Mouse (Mus musculus) forebrain, embryonic 11.5 days (tissue): ENCODE measurements around the gene Mcpt8. TPM values are rescaled to one million over a fixed set of nuclear protein-coding genes. Genes with fewer than 3 reads are reported as not detected.
"Not testable (repeated sequence)": the region's sequence is repeated elsewhere in the genome, so short reads cannot be mapped to it uniquely, and the experiment has no call there.

Experiments
- ATAC-seq: fragments of 200-750 bp; cut with Nextera tagmentation; replicated peaks from 2 replicates; pipeline ENCODE4 v1.8.0; 2017; ENCODE audit warnings: moderate TSS enrichment; ENCODE audit not compliant: low FRiP score
- DNase-seq: peaks from one replicate; pipeline ENCODE4 v3.0.0-alpha.2; 2017; ENCODE audit warnings: low spot score
- H3K27ac ChIP-seq: fragments of 300-500 bp; sonication (generic); 2 replicates; pipeline ENCODE4 v1.5.1; 2014; ENCODE audit warnings: low read depth, low read length
- H3K27me3 ChIP-seq: fragments of 300-500 bp; sonication (generic); 2 replicates; pipeline ENCODE4 v1.6.1; 2014; ENCODE audit warnings: mild to moderate bottlenecking, low read length, mixed read lengths; ENCODE audit not compliant: control insufficient read depth, insufficient read depth
- H3K36me3 ChIP-seq: fragments of 300-500 bp; sonication (generic); 2 replicates; pipeline ENCODE4 v1.6.1; 2014; ENCODE audit warnings: mild to moderate bottlenecking, low read length, moderate library complexity, mixed read lengths; ENCODE audit not compliant: control insufficient read depth, insufficient read depth
- H3K4me1 ChIP-seq: fragments of 300-500 bp; sonication (generic); replicated peaks from 2 replicates; pipeline ENCODE4 v1.6.1; 2014; ENCODE audit warnings: low read length, mixed read lengths; ENCODE audit not compliant: control insufficient read depth, insufficient read depth
- H3K4me2 ChIP-seq: fragments of 300-500 bp; sonication (generic); 2 replicates; pipeline ENCODE4 v1.6.1; 2014; ENCODE audit warnings: low read depth, mild to moderate bottlenecking, low read length, moderate library complexity, mixed read lengths; ENCODE audit not compliant: severe bottlenecking
- H3K4me3 ChIP-seq: fragments of 300-500 bp; sonication (generic); 2 replicates; pipeline ENCODE4 v1.5.1; 2014; ENCODE audit warnings: low read depth, low read length
- H3K9ac ChIP-seq: fragments of 300-500 bp; sonication (generic); 2 replicates; pipeline ENCODE4 v1.6.1; 2014; ENCODE audit warnings: low read length
- H3K9me3 ChIP-seq: fragments of 300-500 bp; sonication (generic); 2 replicates; pipeline ENCODE4 v1.6.1; 2016; ENCODE audit warnings: low read length, mixed read lengths; ENCODE audit not compliant: control insufficient read depth
- WGBS: fragments of 180-500 bp; shearing (Covaris S2); extraction: QIAGEN DNeasy Blood & Tissue Kit; methylation state at CpG from one replicate; pipeline ENCODE4 v1.1.7; 2014; 5-methylcytosine and 5-hydroxymethylcytosine counted together
- polyA plus RNA-seq: library from polyadenylated mRNA; unstranded; fragments of >200 nt; fragmentation: Nextera tagmentation; extraction: Ambion mirVana; gene quantifications from 2 replicates; pipeline ENCODE4 v1.2.1, GENCODE M21; 2014

Gene Mcpt8
- polyA plus RNA-seq, 1 experiment from 2014 or later: not detected

GRCm38 (mm10) chr14:56105016-56105415 lies 19.9 kb upstream of the Mcpt8 start:
- H3K27me3 ChIP-seq: no peaks in the 10 kb centered on the region
- no peaks in the 10 kb centered on the region for H3K36me3 ChIP-seq
- no peak for DNase-seq
- no peak for ATAC-seq
- no peaks in the 10 kb centered on the region for H3K9me3 ChIP-seq
- H3K4me1 ChIP-seq: no peaks in the 10 kb centered on the region
- H3K4me3 ChIP-seq: no peak overlapping the region
- 90% methylated on average over 5 of the region's 5 CpGs for WGBS
- H3K27ac ChIP-seq: no peak overlapping the region
- no peak overlapping the region for H3K4me2 ChIP-seq
- no peak overlapping the region for H3K9ac ChIP-seq

- ATAC-seq: no peak
- no peak overlapping the region for H3K4me3 ChIP-seq
- WGBS: 73% methylated on average over 3 of the region's 3 CpGs
Observed at GRCm38 (mm10) chr14:56103452-56103851, 18.4 kb upstream of the Mcpt8 start.

GRCm38 (mm10) chr14:56102386-56102785 lies 17.3 kb upstream of the Mcpt8 start, which contains the start of gene Ctsg:
Ctsg (minus strand) TSS chr14:56102574.
- H3K27ac ChIP-seq: no peak within 1 kb of the TSS
- no peaks in the 10 kb centered on the region for H3K4me1 ChIP-seq
- H3K36me3 ChIP-seq: no peaks in the 10 kb centered on the region
- DNase-seq: no peak
- no peak within 1 kb of the TSS for H3K4me3 ChIP-seq
- no peak within 1 kb of the TSS for H3K9ac ChIP-seq
- no peaks in the 10 kb centered on the region for H3K27me3 ChIP-seq
- no peak for ATAC-seq
- no peak within 1 kb of the TSS for H3K4me2 ChIP-seq
- no peaks in the 10 kb centered on the region for H3K9me3 ChIP-seq
- 82% methylated on average over 10 of the region's 10 CpGs for WGBS

More at GRCm38 (mm10) chr14:56103452-56103851, 18.4 kb upstream of the Mcpt8 start:
- Histone ChIP-seq H3K4me2 (no peak overlapping the region), H3K9ac (no peak overlapping the region), H3K36me3 (no peaks in the 10 kb centered on the region), H3K27me3 (no peaks in the 10 kb centered on the region), H3K27ac (no peak overlapping the region), H3K4me1 (no peaks in the 10 kb centered on the region), H3K9me3 (no peaks in the 10 kb centered on the region)
- no peak for DNase-seq

GRCm38 (mm10) chr14:56098940-56099339 lies 13.9 kb upstream of the Mcpt8 start:
- no peaks in the 10 kb centered on the region for H3K9me3 ChIP-seq
- no peak overlapping the region for H3K9ac ChIP-seq
- H3K4me2 ChIP-seq: no peak overlapping the region
- no peaks in the 10 kb centered on the region for H3K4me1 ChIP-seq
- H3K27ac ChIP-seq: no peak overlapping the region
- 74% methylated on average over 4 of the region's 4 CpGs for WGBS
- no peaks in the 10 kb centered on the region for H3K36me3 ChIP-seq
- ATAC-seq (no peak), DNase-seq (no peak)
- H3K4me3 ChIP-seq: no peak overlapping the region
- no peaks in the 10 kb centered on the region for H3K27me3 ChIP-seq

GRCm38 (mm10) chr14:56097597-56097996 lies 12.5 kb upstream of the Mcpt8 start:
- WGBS: 91% methylated on average over 1 of the region's 1 CpGs

GRCm38 (mm10) chr14:56093353-56093752 lies 8.3 kb upstream of the Mcpt8 start:
- Histone ChIP-seq H3K9me3 (no peaks in the 10 kb centered on the region), H3K36me3 (no peaks in the 10 kb centered on the region), H3K4me2 (no peak overlapping the region), H3K27ac (no peak overlapping the region), H3K27me3 (no peaks in the 10 kb centered on the region), H3K9ac (no peak overlapping the region), H3K4me3 (no peak overlapping the region), H3K4me1 (no peaks in the 10 kb centered on the region)
- DNase-seq (no peak), ATAC-seq (no peak)
- WGBS: 66% methylated on average over 2 of the region's 2 CpGs

More at GRCm38 (mm10) chr14:56097597-56097996, 12.5 kb upstream of the Mcpt8 start:
- Histone ChIP-seq H3K27me3 (no peaks in the 10 kb centered on the region), H3K9ac (no peak overlapping the region), H3K4me1 (no peaks in the 10 kb centered on the region), H3K4me3 (no peak overlapping the region), H3K36me3 (no peaks in the 10 kb centered on the region), H3K4me2 (no peak overlapping the region), H3K27ac (no peak overlapping the region), H3K9me3 (no peaks in the 10 kb centered on the region)
- ATAC-seq (no peak), DNase-seq (no peak)

- no peaks in the 10 kb centered on the region for H3K36me3 ChIP-seq
- ATAC-seq (no peak), DNase-seq (no peak)
- H3K4me2 ChIP-seq: no peak overlapping the region
- no peaks in the 10 kb centered on the region for H3K9me3 ChIP-seq
- no peak overlapping the region for H3K27ac ChIP-seq
- no peaks in the 10 kb centered on the region for H3K4me1 ChIP-seq
- H3K27me3 ChIP-seq: no peaks in the 10 kb centered on the region
- H3K9ac ChIP-seq: no peak overlapping the region
- 82% methylated on average over 3 of the region's 3 CpGs for WGBS
- no peak overlapping the region for H3K4me3 ChIP-seq
Observed at GRCm38 (mm10) chr14:56086711-56087110, 1.6 kb upstream of the Mcpt8 start.

GRCm38 (mm10) chr14:56082016-56082415 lies 3.1 kb downstream of the Mcpt8 start:
- H3K4me1 ChIP-seq: no peaks in the 10 kb centered on the region
- no peak overlapping the region for H3K27ac ChIP-seq
- H3K36me3 ChIP-seq: no peaks in the 10 kb centered on the region
- no peak overlapping the region for H3K4me2 ChIP-seq
- H3K9me3 ChIP-seq: no peaks in the 10 kb centered on the region
- DNase-seq (no peak), ATAC-seq (no peak)
- WGBS: 85% methylated on average over 4 of the region's 4 CpGs
- H3K9ac ChIP-seq: no peak overlapping the region
- H3K27me3 ChIP-seq: no peaks in the 10 kb centered on the region
- no peak overlapping the region for H3K4me3 ChIP-seq

- H3K27me3 ChIP-seq, H3K4me3 ChIP-seq, ATAC-seq, H3K4me2 ChIP-seq, H3K4me1 ChIP-seq, H3K36me3 ChIP-seq, H3K9me3 ChIP-seq, DNase-seq, H3K27ac ChIP-seq, H3K9ac ChIP-seq: not testable (repeated sequence)
- WGBS: 81% methylated on average over 3 of the region's 3 CpGs
Observed at GRCm38 (mm10) chr14:56062213-56062612, 22.9 kb downstream of the Mcpt8 start, which contains the start of gene Mcpt4. Mcpt4 (minus strand) TSS chr14:56062313.
